Mouse (Mus musculus) lung, postnatal 14 days (tissue): ENCODE data around the gene Naa40.

Experiments used
- DNase-seq: peaks from one replicate; pipeline ENCODE4 v3.0.0; 2021

Naa40 gene

GRCm38 (mm10) chr19:7240782-7241690, at the start of gene Naa40:
Gene Naa40 (minus strand): TSS chr19:7241183.
- peak; percentile 95 for DNase-seq

- no peak for DNase-seq
Observed at GRCm38 (mm10) chr19:7289767-7290166, 48.8 kb upstream of the Naa40 start.

GRCm38 (mm10) chr19:7288288-7288687, 47.3 kb upstream of the Naa40 start:
- no peak for DNase-seq

- no peak for DNase-seq
Observed at GRCm38 (mm10) chr19:7286563-7287315, 45.8 kb upstream of the Naa40 start.

GRCm38 (mm10) chr19:7280557-7281330, 39.8 kb upstream of the Naa40 start:
- DNase-seq: no peak

- peak; percentile 67 for DNase-seq
Observed at GRCm38 (mm10) chr19:7279114-7279513, 38.1 kb upstream of the Naa40 start.

GRCm38 (mm10) chr19:7278200-7278906, 37.4 kb upstream of the Naa40 start:
- DNase-seq: no peak

- no peak for DNase-seq
Observed at GRCm38 (mm10) chr19:7276796-7277195, 35.8 kb upstream of the Naa40 start.

GRCm38 (mm10) chr19:7276053-7276659, 35.2 kb upstream of the Naa40 start:
- DNase-seq: no peak

- no peak for DNase-seq
Observed at GRCm38 (mm10) chr19:7275131-7275789, 34.3 kb upstream of the Naa40 start.

- DNase-seq: no peak
Observed at GRCm38 (mm10) chr19:7274326-7274990, 33.5 kb upstream of the Naa40 start.

- no peak for DNase-seq
Observed at GRCm38 (mm10) chr19:7273486-7273885, 32.5 kb upstream of the Naa40 start.

GRCm38 (mm10) chr19:7269290-7270044, 28.5 kb upstream of the Naa40 start:
- no peak for DNase-seq

GRCm38 (mm10) chr19:7268722-7269090, 27.7 kb upstream of the Naa40 start:
- peak; percentile 81 for DNase-seq

- peak; percentile 82 for DNase-seq
Observed at GRCm38 (mm10) chr19:7267781-7268721, 27.1 kb upstream of the Naa40 start.

GRCm38 (mm10) chr19:7267091-7267741, 26.2 kb upstream of the Naa40 start, which contains the start of gene Rcor2:
Gene Rcor2 (plus strand): TSS chr19:7267325.
- peak; percentile 67 for DNase-seq

- DNase-seq: no peak
Observed at GRCm38 (mm10) chr19:7266421-7266831, 25.4 kb upstream of the Naa40 start.

GRCm38 (mm10) chr19:7265478-7266191, 24.7 kb upstream of the Naa40 start:
- DNase-seq: no peak
